Comparison of ENCODE assay signal across 11 mouse cellular contexts in genomic region chr19:47397882-47398671, GRCm38 (mm10).
A peak's percentile ranks its signal among the peaks of the same experiment; 100 is the strongest.
DNase-seq lines count a peak whose midpoint lies in the region; ATAC-seq lines count a peak whose summit lies in the region.
"Had no signal": no experiment of that assay in that cellular context is flagged by ENCODE, and none has a peak within 500 bp of the region (broad histone marks: within the 10 kb centered on the region; RNA-seq: fewer than 3 reads in every experiment).

No protein-coding gene starts in this region.

- no peaks in the 10 kb centered on the region for H3K27me3 ChIP-seq in kidney, embryonic 15.5 days
- H3K27me3 ChIP-seq in embryonic facial prominence, embryonic 15.5 days: no peaks in the 10 kb centered on the region
- H3K27me3 ChIP-seq in hindbrain, embryonic 12.5 days: no peaks in the 10 kb centered on the region
- no peaks in the 10 kb centered on the region for H3K27me3 ChIP-seq in neural tube, embryonic 12.5 days (replicated peaks)
- H3K27me3 ChIP-seq in forebrain, embryonic 15.5 days: no peaks in the 10 kb centered on the region

- no peak overlapping the region for H3K9ac ChIP-seq in kidney, embryonic 15.5 days
- H3K9ac ChIP-seq in embryonic facial prominence, embryonic 15.5 days: no peak overlapping the region
- no peak overlapping the region for H3K9ac ChIP-seq in hindbrain, embryonic 12.5 days
- 0 out of 2 replicates have a peak overlapping the region, but pooled peaks have one; percentile 18 for H3K9ac ChIP-seq in neural tube, embryonic 12.5 days
- H3K9ac ChIP-seq in forebrain, embryonic 15.5 days (replicated peaks): no peak overlapping the region

- peak overlapping the region; percentile 69 for H3K27ac ChIP-seq in kidney, embryonic 15.5 days
- H3K27ac ChIP-seq in embryonic facial prominence, embryonic 15.5 days (replicated peaks): peak overlapping the region; percentile 63
- peak overlapping the region; percentile 60 for H3K27ac ChIP-seq in hindbrain, embryonic 12.5 days
- 0 out of 2 replicates have a peak overlapping the region, but pooled peaks have one; percentile 12 for H3K27ac ChIP-seq in neural tube, embryonic 12.5 days
- no peak overlapping the region for H3K27ac ChIP-seq in forebrain, embryonic 15.5 days (replicated peaks)

- DNase-seq in kidney, adult 18-20 months: no peak
- DNase-seq in left cerebral cortex, adult 8-10 months (ENCODE audit: low spot score in 2 of 2): no peak
- no peak for DNase-seq in urinary bladder, postnatal 14 days (ENCODE audit: low spot score)
- DNase-seq: adrenal gland, postnatal 14 days; cerebellum, postnatal 36 days; lung, adult 18-20 months had no signal

- H3K36me3 ChIP-seq in kidney, embryonic 15.5 days: no peaks in the 10 kb centered on the region
- 0 out of 2 replicates have a peak, but pooled peaks cover 6% of the 10 kb centered on the region for H3K36me3 ChIP-seq in embryonic facial prominence, embryonic 15.5 days
- H3K36me3 ChIP-seq in hindbrain, embryonic 12.5 days: 0 out of 2 replicates have a peak, but pooled peaks cover 4% of the 10 kb centered on the region
- no peaks in the 10 kb centered on the region; the same call in 1 of the 2 replicates for H3K36me3 ChIP-seq in neural tube, embryonic 12.5 days
- H3K36me3 ChIP-seq in forebrain, embryonic 15.5 days: no peaks in the 10 kb centered on the region

- peak; percentile 65 for ATAC-seq in kidney, embryonic 15.5 days (replicated peaks; ENCODE audit: low FRiP score)
- peak; percentile 31; the same call in 1 of the 2 replicates for ATAC-seq in embryonic facial prominence, embryonic 15.5 days (ENCODE audit: insufficient number of reproducible peaks, low FRiP score, low TSS enrichment, low read depth)
- no peak for ATAC-seq in hindbrain, embryonic 12.5 days (ENCODE audit: low FRiP score)
- no peak for ATAC-seq in neural tube, embryonic 12.5 days (ENCODE audit: low FRiP score, low read depth)
- no peak for ATAC-seq in forebrain, embryonic 15.5 days (replicated peaks)

- H3K4me2 ChIP-seq in kidney, embryonic 15.5 days: no peak overlapping the region
- H3K4me2 ChIP-seq in embryonic facial prominence, embryonic 15.5 days (replicated peaks): no peak overlapping the region
- H3K4me2 ChIP-seq in hindbrain, embryonic 12.5 days (replicated peaks): no peak overlapping the region
- H3K4me2 ChIP-seq in neural tube, embryonic 12.5 days (replicated peaks): peak overlapping the region; percentile 2; the same call in 1 of the 2 replicates
- no peak overlapping the region for H3K4me2 ChIP-seq in forebrain, embryonic 15.5 days (replicated peaks)

- peaks cover 36% of the 10 kb centered on the region for H3K4me1 ChIP-seq in kidney, embryonic 15.5 days
- peaks cover 53% of the 10 kb centered on the region for H3K4me1 ChIP-seq in embryonic facial prominence, embryonic 15.5 days
- peaks cover 16% of the 10 kb centered on the region for H3K4me1 ChIP-seq in hindbrain, embryonic 12.5 days
- peaks cover 19% of the 10 kb centered on the region for H3K4me1 ChIP-seq in neural tube, embryonic 12.5 days
- H3K4me1 ChIP-seq in forebrain, embryonic 15.5 days: no peaks in the 10 kb centered on the region

- WGBS in kidney, embryonic 15.5 days: 28% methylated on average over 18 of the region's 18 CpGs
- WGBS in embryonic facial prominence, embryonic 15.5 days: 27% methylated on average over 18 of the region's 18 CpGs
- 49% methylated on average over 18 of the region's 18 CpGs for WGBS in hindbrain, embryonic 12.5 days
- WGBS in neural tube, embryonic 12.5 days: 53% methylated on average over 18 of the region's 18 CpGs
- 64% methylated on average over 18 of the region's 18 CpGs for WGBS in forebrain, embryonic 15.5 days

- no peak overlapping the region for H3K4me3 ChIP-seq in kidney, embryonic 15.5 days (replicated peaks)
- no peak overlapping the region for H3K4me3 ChIP-seq in embryonic facial prominence, embryonic 15.5 days (replicated peaks)
- H3K4me3 ChIP-seq in hindbrain, embryonic 12.5 days: no peak overlapping the region
- no peak overlapping the region for H3K4me3 ChIP-seq in neural tube, embryonic 12.5 days
- no peak overlapping the region for H3K4me3 ChIP-seq in forebrain, embryonic 15.5 days

- H3K9me3 ChIP-seq in kidney, embryonic 15.5 days (replicated peaks): no peaks in the 10 kb centered on the region
- no peaks in the 10 kb centered on the region for H3K9me3 ChIP-seq in embryonic facial prominence, embryonic 15.5 days (replicated peaks)
- no peaks in the 10 kb centered on the region for H3K9me3 ChIP-seq in hindbrain, embryonic 12.5 days (replicated peaks)
- H3K9me3 ChIP-seq in neural tube, embryonic 12.5 days: no peaks in the 10 kb centered on the region
- no peaks in the 10 kb centered on the region for H3K9me3 ChIP-seq in forebrain, embryonic 15.5 days

Comparison
In these comparisons a context has a peak if more than half of its experiments do, and no peak if none do; other contexts are left out.
1. ATAC-seq: peak in kidney, embryonic 15.5 days (single experiment) and embryonic facial prominence, embryonic 15.5 days (single experiment); none in hindbrain, embryonic 12.5 days (single experiment), neural tube, embryonic 12.5 days (single experiment) and forebrain, embryonic 15.5 days (single experiment).